Mouse (Mus musculus) heart, postnatal 36 days (tissue): Measurements from ENCODE around the gene Tango6. TPM values are rescaled to one million over a fixed set of nuclear protein-coding genes. Genes with fewer than 3 reads are reported as not detected.

Experiments used
- DNase-seq, 2 experiments: peaks; one replicate each; pipeline ENCODE4 v3.0.0; 2021 to 2022
- intact Hi-C: fragments of 180-260 bp; cut with DNase I; formaldehyde crosslinking; loops from one replicate; pipeline ENCODE4 v1.15.1; 2025
- total RNA-seq, 2 experiments: library from RNA; stranded (reverse); gene quantifications; 2 replicates each; pipeline ENCODE4 v1.2.3; 2021

Tango6 gene
- total RNA-seq, 2 experiments from 2014 or later: 10.7 to 11.2 TPM

DNA sequence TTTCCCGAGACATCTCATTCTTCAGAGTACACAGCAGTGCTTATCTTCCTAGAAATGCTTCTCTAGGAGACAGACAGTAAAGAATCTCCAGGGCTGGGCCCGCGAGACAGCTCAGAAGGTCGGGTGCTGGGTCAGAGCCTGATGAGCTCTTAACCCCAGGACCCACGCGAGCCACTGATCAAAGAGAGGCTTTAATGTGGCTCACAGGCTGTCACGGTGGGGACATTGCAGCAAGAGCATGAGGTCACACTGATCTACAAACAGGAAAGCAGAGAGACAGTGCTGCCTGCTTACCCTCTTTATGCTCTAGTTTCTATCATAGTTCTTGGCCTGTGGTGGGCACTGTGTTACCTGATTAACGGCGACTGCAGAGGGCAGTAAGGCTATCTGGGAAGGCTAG is 126.9 kb downstream of the Tango6 start:
- intact Hi-C loops: no loop called here

DNA sequence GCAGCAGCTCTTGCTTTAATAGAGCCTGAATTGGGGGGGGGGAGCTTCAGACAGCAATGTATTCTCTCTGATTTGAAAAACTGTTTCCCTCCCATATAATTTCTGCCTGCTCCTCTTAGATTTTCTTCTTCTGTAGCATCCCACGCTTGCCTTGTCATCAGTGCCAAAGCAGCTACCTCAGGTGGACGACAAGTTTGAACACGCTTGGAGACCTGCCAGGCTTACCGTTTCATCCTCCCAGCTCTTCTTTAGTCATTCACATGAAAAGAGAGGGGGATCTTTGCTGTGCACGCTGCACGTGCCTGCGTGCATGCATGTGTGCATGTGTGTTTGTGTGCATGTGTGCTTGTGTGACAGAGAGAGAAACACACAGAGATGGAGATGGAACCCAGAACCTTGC is 127.5 kb downstream of the Tango6 start:
- intact Hi-C loops: no loop called here

More for the DNA sequence above, 126.9 kb downstream of the Tango6 start:
- no peak for DNase-seq

DNA sequence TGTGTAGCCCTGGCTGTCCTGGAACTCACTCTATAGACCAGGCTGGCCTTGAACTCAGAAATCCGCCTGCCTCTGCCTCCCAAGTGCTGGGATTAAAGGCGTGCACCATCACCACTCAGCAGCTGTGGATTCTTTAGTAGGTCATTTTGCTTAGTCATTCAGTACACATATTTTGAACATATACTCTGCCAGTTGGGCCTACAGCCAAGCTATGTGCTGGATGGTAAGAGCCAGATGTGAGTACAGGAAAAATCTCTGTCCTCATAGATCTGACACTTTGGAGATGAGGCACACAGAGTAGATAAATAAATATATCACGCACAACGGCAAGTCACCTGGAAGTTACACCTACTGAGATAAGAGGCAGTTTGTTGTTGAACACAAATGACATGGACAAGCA is 129.7 kb downstream of the Tango6 start:
- intact Hi-C loops: no loop called here
- DNase-seq: no peak

More for the DNA sequence above, 127.5 kb downstream of the Tango6 start:
- no peak for DNase-seq

DNA sequence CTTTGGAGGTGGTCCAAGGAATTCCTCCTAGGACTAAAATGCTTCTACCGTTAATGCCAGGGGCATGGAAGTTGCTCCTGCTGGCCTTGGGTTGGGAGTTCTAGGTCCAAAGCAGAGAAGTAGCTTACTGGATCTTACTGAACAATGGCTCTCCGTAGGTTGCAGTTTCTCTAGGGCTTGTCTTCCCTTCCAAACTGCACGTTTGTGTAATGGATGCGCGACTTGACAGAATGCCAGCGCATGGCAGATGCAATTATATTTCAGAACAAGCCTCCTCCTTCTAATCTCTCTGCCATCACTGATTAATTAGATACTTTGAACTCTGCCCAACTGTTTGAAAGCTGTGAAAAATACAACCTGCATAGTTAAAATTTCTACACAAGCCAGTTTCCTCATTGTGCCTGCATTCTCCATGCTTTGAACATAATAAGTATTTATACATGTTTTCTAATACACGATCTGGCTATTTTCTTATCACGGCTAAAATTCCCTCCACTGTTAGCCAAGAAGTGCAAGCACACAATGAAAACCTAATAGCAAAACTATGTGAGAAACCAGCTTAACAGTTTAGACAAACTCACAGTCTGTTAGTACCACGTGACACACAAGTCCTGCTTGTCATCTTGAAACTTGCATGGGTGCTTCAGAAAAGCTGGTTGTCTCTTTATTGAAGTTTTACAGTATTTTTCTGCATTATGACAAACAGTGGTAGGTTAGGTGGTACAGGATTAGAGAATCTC is 133.7 kb downstream of the Tango6 start:
- intact Hi-C loops: no loop called here
- no peak for DNase-seq

DNA sequence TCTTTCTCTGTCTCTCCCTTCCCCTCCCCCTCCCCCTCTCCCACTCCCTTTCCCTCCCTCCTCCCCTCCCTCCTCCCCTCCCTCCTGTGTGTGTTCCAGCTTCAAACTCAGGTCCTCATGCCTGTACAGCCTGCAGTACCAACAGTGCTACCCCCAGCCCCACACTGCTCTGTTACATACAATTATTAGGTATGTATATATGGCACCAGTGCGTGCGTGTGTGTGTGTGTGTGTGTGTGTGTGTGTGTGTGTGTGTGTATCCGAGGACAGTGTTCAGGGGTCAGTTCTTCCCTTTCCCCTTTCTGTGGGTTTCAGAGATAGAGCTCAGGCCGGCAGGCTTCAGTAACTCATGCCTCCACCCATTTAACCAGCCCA is 134.3 kb downstream of the Tango6 start:
- intact Hi-C loops: no loop called here
- no peak for DNase-seq

DNA sequence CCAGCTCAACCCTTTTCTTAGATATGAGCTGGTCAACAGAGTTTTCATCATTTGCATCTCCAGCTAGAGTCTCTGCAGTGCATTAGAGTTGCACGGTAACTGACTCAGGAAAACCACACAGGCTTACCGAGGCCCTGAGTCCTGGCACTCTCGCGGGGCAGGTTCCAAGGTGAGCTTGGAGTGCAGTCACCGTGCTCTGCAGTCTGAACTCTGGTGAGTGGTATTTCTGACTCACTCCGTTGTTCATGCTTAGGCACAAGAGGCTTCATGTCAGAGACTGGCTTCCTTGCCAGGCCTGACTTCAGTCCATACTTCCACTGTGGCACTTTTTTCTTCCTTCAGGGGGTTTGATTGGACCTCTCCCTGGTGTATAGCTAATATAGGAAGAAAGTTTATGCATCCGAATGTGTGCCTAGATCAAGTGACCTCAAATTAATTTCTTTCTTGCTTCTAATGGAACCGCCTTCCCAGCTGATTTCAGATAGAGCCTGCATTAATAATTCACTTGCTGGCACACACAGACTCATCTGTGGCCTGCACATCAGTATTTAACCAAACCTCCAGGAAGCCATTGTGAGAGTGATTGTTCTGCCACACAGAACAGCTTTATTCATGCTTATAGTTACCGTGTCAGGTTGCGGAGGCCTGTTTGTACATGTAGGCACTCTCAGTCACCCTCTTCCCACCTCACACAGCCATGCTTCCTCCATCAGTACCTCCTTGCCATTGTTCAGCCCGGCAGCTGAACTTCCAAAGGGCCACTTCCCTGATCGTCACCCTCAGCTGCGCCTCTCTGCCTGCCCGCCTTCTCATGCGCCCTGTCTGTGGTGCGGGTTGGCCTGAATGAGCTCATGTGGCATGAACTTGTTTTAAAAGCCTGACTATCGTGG is 136.0 kb downstream of the Tango6 start:
- intact Hi-C loops: no loop called here
- no peak for DNase-seq

DNA sequence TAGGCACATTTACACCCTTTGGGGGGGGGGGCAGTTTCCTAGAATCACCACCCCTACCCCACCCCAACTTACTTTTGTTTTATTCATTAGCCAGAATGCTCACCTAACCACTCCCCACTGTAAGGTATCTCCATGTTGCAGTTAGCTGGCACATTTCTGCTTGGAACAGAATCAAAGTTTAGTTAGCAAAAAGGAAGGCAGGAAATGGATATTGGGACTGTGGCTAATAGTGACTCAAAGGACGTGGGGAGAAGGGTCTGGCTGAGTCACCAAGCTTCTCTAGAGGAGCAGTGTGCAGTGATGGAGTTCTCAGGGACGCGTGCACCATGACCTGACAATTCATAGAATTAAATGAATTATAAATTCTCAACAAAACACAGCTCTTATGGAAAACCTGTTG is 136.7 kb downstream of the Tango6 start:
- DNase-seq: no peak
- intact Hi-C loops: no loop called here

DNA sequence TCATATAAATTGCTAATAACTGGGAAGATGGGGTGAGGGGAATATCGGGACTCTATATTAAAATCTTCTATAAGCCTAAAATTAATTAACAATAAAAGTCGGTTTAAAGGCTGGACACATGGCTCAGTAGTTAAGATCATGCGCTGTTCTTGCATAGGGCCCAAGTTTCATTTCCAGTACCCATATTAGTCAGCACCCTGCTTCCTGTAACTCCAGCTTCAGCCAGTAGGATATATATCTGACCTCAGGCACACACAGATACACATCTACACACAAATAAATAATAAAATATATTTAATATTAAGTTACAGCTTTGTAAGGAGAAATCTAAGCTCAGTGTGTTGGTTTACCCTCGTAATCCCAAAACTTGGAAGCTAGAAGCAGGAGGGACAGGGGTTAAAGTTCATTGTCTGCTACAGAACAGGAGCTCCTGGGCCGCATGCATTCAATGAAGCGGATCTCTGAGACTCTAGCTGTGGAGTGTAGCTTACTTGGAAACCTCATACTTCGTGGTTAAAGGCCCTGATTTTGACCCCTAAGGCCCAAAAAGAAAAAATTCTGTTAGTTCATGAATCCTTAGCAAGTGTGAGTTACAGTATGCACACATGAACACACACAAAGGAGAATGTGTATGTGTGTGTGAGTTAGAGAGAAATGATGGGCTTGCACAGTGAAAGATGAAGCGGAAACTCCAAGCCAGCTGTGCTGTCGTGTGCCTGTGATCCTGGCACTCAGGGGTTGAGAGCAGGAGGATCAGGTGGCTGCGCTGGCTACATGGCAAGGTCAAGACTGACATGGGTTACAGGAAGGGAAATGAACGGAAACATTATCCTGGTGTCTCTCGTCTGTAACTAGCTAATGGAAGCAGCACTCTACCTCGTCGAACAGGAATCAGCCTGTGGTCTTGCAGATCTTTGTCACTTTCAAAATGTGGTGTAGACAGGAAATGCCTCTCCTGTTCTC is 138.0 kb downstream of the Tango6 start:
- intact Hi-C loops: no loop called here
- DNase-seq: no peak

DNA sequence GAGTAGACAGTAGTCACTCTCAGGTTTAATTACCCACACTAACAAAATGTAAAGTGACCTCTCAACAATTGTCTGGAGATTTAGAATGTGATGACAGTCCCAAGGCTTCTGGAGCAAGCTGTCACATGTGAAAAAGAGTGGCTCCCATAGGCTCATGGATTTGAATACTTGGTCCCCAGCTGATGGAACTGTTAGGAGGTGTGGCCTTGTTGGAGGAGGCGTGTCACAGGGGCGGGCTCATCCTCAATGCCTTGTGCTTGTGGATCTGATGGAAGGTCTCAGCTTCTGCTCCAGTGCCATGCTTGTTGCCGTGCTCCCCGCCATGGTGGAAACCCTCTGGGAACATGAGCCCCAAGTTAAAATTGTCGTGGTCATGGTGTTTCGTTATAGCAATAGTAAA is 146.1 kb downstream of the Tango6 start:
- DNase-seq: no peak
- intact Hi-C loops: no loop called here

DNA sequence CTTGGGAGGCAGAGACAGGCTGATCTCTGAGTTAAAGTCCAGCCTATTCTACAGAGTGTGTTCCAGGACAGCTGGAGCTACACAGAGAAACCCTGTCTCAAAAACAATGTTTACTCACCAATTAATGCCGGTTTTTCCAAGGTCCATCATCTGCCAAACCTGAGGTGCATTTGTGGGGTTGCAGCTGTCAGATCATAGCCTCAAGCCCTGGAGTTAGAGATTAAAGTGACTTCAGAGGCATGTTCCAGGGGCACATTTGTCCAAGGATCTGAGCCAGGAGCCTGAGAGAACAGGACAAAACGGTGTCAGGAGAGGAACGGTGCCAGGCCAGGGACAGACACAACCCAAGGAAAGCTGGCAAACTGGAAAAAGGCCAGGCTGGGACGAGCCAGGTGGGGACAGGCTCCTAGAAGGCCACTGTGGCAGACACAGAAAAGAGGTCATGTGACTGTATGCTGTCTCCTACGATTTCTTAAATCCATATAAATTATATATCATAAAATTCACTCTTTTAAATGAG is 146.7 kb downstream of the Tango6 start:
- peak; percentile 49 to 55 for DNase-seq
- intact Hi-C loops: no loop called here

DNA sequence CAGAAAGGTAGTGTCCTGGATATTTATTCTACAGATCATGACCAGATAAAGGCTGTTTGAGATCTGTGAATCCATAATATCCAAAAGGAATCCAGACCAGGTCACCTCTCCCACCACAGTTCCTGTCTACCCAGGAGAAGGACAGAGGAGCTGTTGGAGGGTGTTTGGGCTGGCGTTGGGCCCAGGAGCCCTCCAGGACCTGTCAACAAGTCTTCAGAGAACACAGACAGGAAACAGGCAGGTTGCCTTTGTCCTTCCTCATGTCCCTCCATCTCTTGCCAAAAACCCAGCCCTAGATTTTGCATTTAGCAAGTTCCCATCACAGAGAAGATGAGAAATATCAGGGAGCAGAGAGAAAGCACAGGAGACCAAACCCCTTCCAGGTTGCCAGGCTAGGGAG is 152.0 kb downstream of the Tango6 start:
- peak; percentile 71 to 73 for DNase-seq

DNA sequence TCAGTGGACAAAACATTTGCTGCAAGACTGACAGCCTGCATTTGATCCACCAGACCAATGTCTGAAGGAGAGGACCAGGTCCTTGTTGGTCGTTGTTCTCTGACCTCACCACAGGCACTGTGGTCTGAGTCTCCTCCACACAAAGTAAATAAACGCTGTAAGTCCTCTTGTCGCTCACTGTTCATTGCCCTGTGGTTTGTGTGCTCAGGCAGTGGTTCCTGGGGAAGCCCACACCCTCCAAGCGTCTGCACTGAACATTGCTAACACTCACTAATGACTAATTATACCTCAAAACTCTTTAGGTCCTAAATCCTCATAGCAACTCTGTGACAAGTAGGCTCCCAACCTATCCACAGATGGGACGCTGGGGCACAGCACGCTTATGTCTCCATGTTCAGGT is 153.7 kb downstream of the Tango6 start:
- no peak for DNase-seq
- intact Hi-C loops: loop anchor here (5.0 kb wide), 1 partner anchor 104 kb away; no protein-coding TSS in a partner anchor

More for the DNA sequence above, 152.0 kb downstream of the Tango6 start:
- intact Hi-C loops: loop anchor here (5.0 kb wide), 1 partner anchor 103 kb away; no protein-coding TSS in a partner anchor

DNA sequence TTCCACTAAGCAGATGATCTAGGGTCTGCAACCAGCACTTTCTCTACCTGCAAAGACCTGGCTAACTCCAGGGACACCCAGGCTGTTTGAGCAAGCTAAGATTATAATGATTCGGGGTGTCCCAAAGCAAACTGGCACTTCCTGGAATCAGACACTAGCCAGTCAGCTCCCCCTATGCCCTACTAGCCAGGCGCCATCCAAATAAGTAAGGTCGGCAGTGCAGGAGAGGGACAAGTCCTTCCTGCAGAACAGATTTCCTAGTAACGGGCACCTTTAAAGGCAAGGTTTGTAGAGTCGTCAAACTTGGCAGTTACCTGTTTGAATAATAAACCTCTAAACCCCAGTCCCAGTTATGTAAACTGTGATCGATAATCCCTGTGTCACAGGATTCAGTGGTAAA is 155.9 kb downstream of the Tango6 start:
- DNase-seq: peak in 1 of 2 experiments; percentile 39
- intact Hi-C loops: loop anchor here (2.0 to 5.0 kb wide), 2 partner anchors 32 to 107 kb away; partner anchors contain the start of gene Has3

DNA sequence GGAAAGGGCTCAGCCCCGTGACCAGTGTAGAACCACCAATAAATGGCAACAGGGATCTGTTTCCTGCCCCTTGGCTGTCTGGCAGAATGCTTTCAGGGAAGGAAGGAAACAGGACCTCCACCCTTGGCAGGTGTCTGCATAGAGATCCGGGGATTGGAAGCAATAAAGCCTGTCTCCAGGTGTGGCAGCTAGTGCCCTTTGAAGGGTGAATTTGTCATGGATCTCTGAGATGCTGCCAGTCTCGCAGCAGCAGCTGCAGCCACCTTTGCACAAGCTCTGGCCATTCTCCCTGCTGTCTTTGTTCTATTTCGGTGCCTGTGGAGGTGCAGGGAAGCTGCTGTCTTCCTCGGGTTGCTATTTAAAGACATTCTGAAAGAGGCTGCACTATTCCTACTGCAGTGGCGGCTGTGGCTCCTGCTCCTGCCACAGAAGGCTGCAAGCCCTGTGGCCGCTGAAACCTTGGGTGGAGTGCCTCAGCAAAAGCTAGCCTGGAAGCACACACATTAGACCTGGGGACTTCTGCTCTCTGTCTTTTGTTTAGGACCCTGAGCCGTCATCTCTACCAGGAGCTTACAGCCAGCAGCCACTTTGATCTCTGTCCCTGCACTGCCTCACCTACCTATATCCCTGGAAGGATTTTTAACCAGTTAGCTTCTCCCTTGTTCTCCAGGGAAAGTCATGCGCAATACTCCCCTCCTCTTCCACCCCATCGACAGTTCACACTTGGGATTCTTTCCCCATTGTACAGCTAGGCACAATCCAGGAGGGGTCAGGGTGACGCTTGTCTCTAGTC is 156.5 kb downstream of the Tango6 start:
- peak; percentile 37 to 41 for DNase-seq
- intact Hi-C loops: loop anchor here (2.0 to 5.0 kb wide), 2 partner anchors 31 to 107 kb away; partner anchors contain the start of gene Has3

DNA sequence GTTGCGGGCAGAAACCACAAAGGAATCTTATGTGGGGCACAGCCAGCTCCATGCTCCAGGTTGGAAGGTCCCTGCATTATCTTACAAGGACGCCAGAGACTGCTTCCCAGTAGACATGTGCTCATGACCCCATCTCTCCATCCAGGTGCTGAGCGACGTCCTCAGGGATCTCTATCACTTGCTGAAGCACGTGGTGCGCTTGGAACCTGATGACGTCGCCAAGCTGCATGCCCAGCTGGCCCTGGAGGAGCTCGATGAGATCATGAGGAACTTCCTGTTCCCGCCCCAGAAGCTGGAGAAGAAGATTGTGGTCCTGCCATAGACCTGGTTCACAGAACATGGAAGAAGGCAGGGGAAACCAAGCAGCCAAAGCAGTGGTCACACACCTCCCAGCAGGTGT is 167.2 kb downstream of the Tango6 start:
- intact Hi-C loops: no loop called here
- DNase-seq: no peak

DNA sequence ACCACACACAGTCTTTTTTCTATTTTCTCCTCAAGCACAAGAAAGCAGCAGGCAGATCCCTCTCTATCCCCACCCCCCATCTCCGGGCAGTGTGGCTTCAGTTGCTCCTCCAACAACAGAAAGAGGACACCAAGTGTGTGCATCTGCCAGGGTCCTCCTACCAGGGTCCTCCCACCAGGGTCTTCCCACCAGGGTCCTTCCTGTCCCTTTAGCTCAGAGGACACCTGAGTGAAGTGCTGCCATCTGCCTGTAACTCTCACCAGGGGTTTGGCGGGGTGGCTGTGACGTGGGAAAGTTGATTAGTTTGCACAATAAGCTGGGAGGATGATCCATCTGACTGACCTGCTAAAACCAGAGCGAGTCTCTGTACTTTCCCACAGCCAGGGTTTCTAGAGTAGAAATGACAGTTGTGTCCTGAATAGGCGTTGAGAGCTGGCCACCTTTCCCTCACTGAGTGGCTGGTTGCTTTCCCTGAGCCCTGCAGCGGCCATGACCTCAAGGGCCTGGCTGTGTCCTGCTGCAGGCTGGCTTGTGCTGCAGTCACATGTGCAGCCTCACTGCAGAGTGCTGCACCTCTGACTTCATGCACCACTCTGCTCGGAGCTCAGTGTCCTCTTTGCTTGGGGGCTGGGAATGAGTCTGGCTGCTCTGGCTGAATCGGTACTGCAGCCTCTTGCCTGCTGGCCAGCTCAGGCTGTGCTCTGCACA is 171.8 kb downstream of the Tango6 start:
- DNase-seq: no peak
- intact Hi-C loops: no loop called here

DNA sequence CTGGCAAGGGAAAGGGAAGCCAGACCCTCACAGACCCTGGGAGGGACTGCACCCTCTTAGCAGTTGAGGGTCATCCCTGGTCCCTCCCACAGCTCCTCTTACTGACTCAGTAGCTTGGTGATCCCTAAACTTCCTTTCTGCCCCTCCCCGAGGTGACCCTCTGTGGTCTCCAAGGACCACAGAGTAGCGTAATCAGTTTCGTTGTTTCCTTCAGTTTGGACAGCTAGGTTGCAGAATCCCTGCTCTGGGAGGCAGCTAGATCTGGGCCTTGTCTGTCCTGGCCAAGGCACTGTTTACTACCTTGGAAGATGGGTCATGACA is 172.3 kb downstream of the Tango6 start:
- intact Hi-C loops: no loop called here
- DNase-seq: no peak

DNA sequence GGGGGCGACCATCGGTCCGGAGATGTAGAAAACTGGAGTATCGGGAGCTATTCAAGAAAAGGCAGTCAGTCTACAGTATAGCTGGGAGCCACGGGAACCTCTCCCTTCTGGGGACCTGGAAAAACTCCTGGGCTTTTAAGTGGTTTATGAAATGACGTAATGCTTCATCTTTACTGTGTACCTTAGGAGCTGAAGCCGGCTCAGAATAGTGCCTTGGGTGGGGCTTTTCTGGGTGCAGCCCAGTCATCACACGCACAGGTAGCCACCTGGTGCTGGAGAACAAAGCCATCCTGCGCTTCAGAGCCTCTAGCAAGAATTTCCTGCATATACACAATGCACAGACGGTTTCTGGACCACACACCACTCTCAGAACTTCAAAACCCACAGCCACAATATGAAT is 180.0 kb downstream of the Tango6 start:
- DNase-seq: no peak
- intact Hi-C loops: no loop called here

DNA sequence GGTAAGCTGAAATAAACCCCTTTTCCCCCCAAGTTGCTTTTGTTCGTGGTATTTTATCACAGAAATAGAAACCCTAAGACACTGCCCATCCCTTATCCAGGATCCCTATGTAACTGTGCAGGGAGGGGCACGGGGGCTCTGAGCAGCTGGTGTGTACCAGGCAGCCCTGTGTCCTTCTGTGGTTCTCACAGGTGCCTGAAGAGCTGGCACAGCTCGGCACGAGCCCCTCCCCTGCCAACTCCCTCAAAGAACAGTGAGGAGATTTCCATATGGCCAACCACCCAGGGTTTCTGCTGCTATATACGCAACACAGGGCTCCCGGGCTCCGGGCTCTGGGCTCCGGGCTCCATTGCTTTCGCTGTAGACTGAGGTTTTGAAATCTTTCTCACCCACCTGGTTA is 182.5 kb downstream of the Tango6 start:
- intact Hi-C loops: no loop called here
- no peak for DNase-seq
